Mouse (Mus musculus) cerebellum, adult 2 months (tissue): ENCODE data around the gene Cbll1.
"Not testable (repeated sequence)": the region's sequence is repeated elsewhere in the genome, so short reads cannot be mapped to it uniquely, and the experiment has no call there.

Source experiments
- CTCF ChIP-seq: fragments of 200-500 bp; IDR thresholded peaks from 2 replicates; pipeline ENCODE4 v1.5.1; 2011; ENCODE audit warnings: low read depth, mild to moderate bottlenecking, control low read depth, low read length, moderate library complexity, borderline replicate concordance; ENCODE audit not compliant: insufficient read depth
- POLR2A ChIP-seq: fragments of 200-500 bp; IDR thresholded peaks from 2 replicates; pipeline ENCODE4 v1.6.1; 2011; ENCODE audit warnings: low read length, control low read depth, borderline replicate concordance; ENCODE audit not compliant: insufficient read depth

GRCm38 (mm10) chr12:31460270-31460669 is 39.1 kb downstream of the Cbll1 start:
- peak; percentile 42; the same call in 1 of the 2 replicates for TF ChIP-seq CTCF
- TF ChIP-seq POLR2A: not testable (repeated sequence)
